Mouse (Mus musculus) erythroblast, embryonic 14.5 days (primary cell): Measurements from ENCODE around the gene Pum1. TPM values are rescaled to one million over a fixed set of nuclear protein-coding genes. Genes with fewer than 3 reads are reported as not detected.
A peak's percentile ranks its signal among the peaks of the same experiment; 100 is the strongest.

ENCODE experiments used
- H3K27me3 ChIP-seq: 2 replicates; pipeline ENCODE4 v1.6.1; 2012; ENCODE audit warnings: inconsistent platforms; ENCODE audit not compliant: control insufficient read depth
- H3K36me3 ChIP-seq: 2 replicates; pipeline ENCODE4 v1.6.1; 2012; ENCODE audit warnings: mild to moderate bottlenecking, inconsistent platforms; ENCODE audit not compliant: control insufficient read depth
- H3K4me1 ChIP-seq: 2 replicates; pipeline ENCODE4 v1.6.1; 2012; ENCODE audit warnings: inconsistent platforms; ENCODE audit not compliant: control insufficient read depth
- H3K4me3 ChIP-seq: replicated peaks from 2 replicates; pipeline ENCODE3; 2012; ENCODE audit warnings: moderate library complexity, mild to moderate bottlenecking, inconsistent platforms
- H3K9me3 ChIP-seq: 2 replicates; pipeline ENCODE4 v1.6.1; 2012; ENCODE audit warnings: low read length, inconsistent platforms, mixed read lengths; ENCODE audit not compliant: control insufficient read depth
- GATA1 ChIP-seq: IDR thresholded peaks from 2 replicates; pipeline ENCODE4 v1.6.1; 2012; ENCODE audit warnings: low read length, inconsistent platforms, mixed read lengths
- TAL1 ChIP-seq: IDR thresholded peaks from 3 replicates; pipeline ENCODE4 v1.6.1; 2012; ENCODE audit warnings: low read length, inconsistent platforms, mixed read lengths
- polyA plus RNA-seq: library from polyadenylated mRNA; stranded (reverse); fragments of >175 nt; gene quantifications from 2 replicates; pipeline ENCODE4 v1.2.3, GENCODE M21; 2012

Pum1 gene
- polyA plus RNA-seq, 1 experiment, result 3.1 TPM

- H3K36me3 ChIP-seq, result peaks cover 73% of the 10 kb centered on the region
- TF ChIP-seq TAL1, result no peak
- no peak for TF ChIP-seq GATA1
- H3K4me1 ChIP-seq, result peaks cover 99% of the 10 kb centered on the region
- H3K9me3 ChIP-seq, result no peaks in the 10 kb centered on the region
- no peaks in the 10 kb centered on the region for H3K27me3 ChIP-seq
- no peak overlapping the region for H3K4me3 ChIP-seq
These were observed 50.3 kb downstream of the Pum1 start for GRCm38 (mm10) chr4:130713430-130713829.

- Histone ChIP-seq H3K9me3 (no peaks in the 10 kb centered on the region), H3K27me3 (no peaks in the 10 kb centered on the region), H3K4me1 (peaks cover 99% of the 10 kb centered on the region), H3K4me3 (peak overlapping the region; percentile 57), H3K36me3 (peaks cover 73% of the 10 kb centered on the region)
- TF ChIP-seq GATA1 (peak; percentile 99), TAL1 (peak; percentile 98)
These were observed 52.0 kb downstream of the Pum1 start for GRCm38 (mm10) chr4:130715126-130715525.

- Histone ChIP-seq H3K4me1 (peaks cover 99% of the 10 kb centered on the region), H3K9me3 (no peaks in the 10 kb centered on the region), H3K27me3 (no peaks in the 10 kb centered on the region), H3K4me3 (peak overlapping the region; percentile 57), H3K36me3 (peaks cover 73% of the 10 kb centered on the region)
- TF ChIP-seq GATA1 (no peak), TAL1 (no peak)
These were observed 52.5 kb downstream of the Pum1 start for GRCm38 (mm10) chr4:130715623-130716022.

- H3K4me3 ChIP-seq, result no peak overlapping the region
- no peaks in the 10 kb centered on the region for H3K9me3 ChIP-seq
- peaks cover 95% of the 10 kb centered on the region for H3K4me1 ChIP-seq
- no peaks in the 10 kb centered on the region for H3K27me3 ChIP-seq
- no peak for TF ChIP-seq GATA1
- no peak for TF ChIP-seq TAL1
- H3K36me3 ChIP-seq, result peaks cover 88% of the 10 kb centered on the region
These were observed 56.2 kb downstream of the Pum1 start for GRCm38 (mm10) chr4:130719348-130719747.

GRCm38 (mm10) chr4:130722607-130723006 lies 59.5 kb downstream of the Pum1 start:
- Histone ChIP-seq H3K4me1 (peaks cover 85% of the 10 kb centered on the region), H3K36me3 (peaks cover 99% of the 10 kb centered on the region)

GRCm38 (mm10) chr4:130726118-130726517 lies 63.0 kb downstream of the Pum1 start:
- no peak overlapping the region for H3K4me3 ChIP-seq
- H3K36me3 ChIP-seq, result peaks cover 99% of the 10 kb centered on the region
- peaks cover 59% of the 10 kb centered on the region for H3K4me1 ChIP-seq
- no peaks in the 10 kb centered on the region for H3K9me3 ChIP-seq
- no peaks in the 10 kb centered on the region for H3K27me3 ChIP-seq
- no peak for TF ChIP-seq GATA1
- no peak for TF ChIP-seq TAL1

More at GRCm38 (mm10) chr4:130722607-130723006, 59.5 kb downstream of the Pum1 start:
- TF ChIP-seq TAL1 (no peak), GATA1 (no peak)
- no peaks in the 10 kb centered on the region for H3K9me3 ChIP-seq
- H3K27me3 ChIP-seq, result no peaks in the 10 kb centered on the region
- no peak overlapping the region for H3K4me3 ChIP-seq

GRCm38 (mm10) chr4:130735957-130736356 lies 72.8 kb downstream of the Pum1 start:
- Histone ChIP-seq H3K4me1 (peaks cover 44% of the 10 kb centered on the region), H3K27me3 (no peaks in the 10 kb centered on the region), H3K9me3 (no peaks in the 10 kb centered on the region), H3K4me3 (no peak overlapping the region), H3K36me3 (peaks cover 99% of the 10 kb centered on the region)
- TF ChIP-seq GATA1, result no peak
- no peak for TF ChIP-seq TAL1

GRCm38 (mm10) chr4:130738527-130738926 lies 75.4 kb downstream of the Pum1 start:
- no peak overlapping the region for H3K4me3 ChIP-seq
- no peaks in the 10 kb centered on the region for H3K27me3 ChIP-seq
- H3K4me1 ChIP-seq, result peaks cover 36% of the 10 kb centered on the region
- TF ChIP-seq TAL1 (no peak), GATA1 (no peak)
- H3K36me3 ChIP-seq, result peaks cover 100% of the 10 kb centered on the region
- no peaks in the 10 kb centered on the region for H3K9me3 ChIP-seq

- peaks cover 100% of the 10 kb centered on the region for H3K36me3 ChIP-seq
- no peak overlapping the region for H3K4me3 ChIP-seq
- H3K4me1 ChIP-seq, result peaks cover 4% of the 10 kb centered on the region
- no peaks in the 10 kb centered on the region for H3K27me3 ChIP-seq
- no peak for TF ChIP-seq TAL1
- TF ChIP-seq GATA1, result no peak
- no peaks in the 10 kb centered on the region for H3K9me3 ChIP-seq
These were observed 80.9 kb downstream of the Pum1 start for GRCm38 (mm10) chr4:130744058-130744457.
